Mouse (Mus musculus) cortical plate, adult 2 months (tissue): Measurements from ENCODE around the gene Kcns3.

Source experiments
- CTCF ChIP-seq: fragments of 200-500 bp; IDR thresholded peaks from 2 replicates; pipeline ENCODE4 v1.5.1; 2011; ENCODE audit warnings: mild to moderate bottlenecking, control low read depth, low read length; ENCODE audit not compliant: insufficient read depth; ENCODE audit errors: extremely low read depth
- POLR2A ChIP-seq: fragments of 200-500 bp; IDR thresholded peaks from 2 replicates; pipeline ENCODE4 v1.6.1; 2011; ENCODE audit warnings: mild to moderate bottlenecking, low read length, control low read depth; ENCODE audit not compliant: insufficient read depth; ENCODE audit errors: extremely low read depth

DNA sequence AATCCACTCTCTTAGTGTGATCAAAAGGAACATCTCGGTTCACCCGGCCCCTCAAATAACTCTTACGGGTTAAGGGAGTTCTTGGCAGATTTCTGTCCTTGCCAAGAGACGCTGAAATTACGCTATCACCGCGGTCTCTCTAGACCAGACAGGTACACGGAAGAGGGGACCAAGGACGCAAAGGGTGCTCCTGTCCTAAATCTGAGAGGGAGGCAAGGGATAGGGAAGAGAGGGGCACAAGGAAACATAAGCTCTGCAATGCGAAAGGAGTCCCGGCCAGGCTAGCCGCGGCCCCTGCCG lies 1.8 kb downstream of the Kcns3 start:
- TF ChIP-seq CTCF = no peak
- TF ChIP-seq POLR2A = no peak
